Mouse (Mus musculus) hindlimb bud, embryonic 11.5 days (tissue): Measurements from ENCODE around the gene Gm17693.
"Not testable (repeated sequence)": the region's sequence is repeated elsewhere in the genome, so short reads cannot be mapped to it uniquely, and the experiment has no call there.

ENCODE experiments used
- DNase-seq: peaks from one replicate; pipeline ENCODE4 v3.0.0-alpha.2; 2012; ENCODE audit warnings: low read depth, low spot score; ENCODE audit errors: extremely low spot score

The Gm17693 gene

DNA sequence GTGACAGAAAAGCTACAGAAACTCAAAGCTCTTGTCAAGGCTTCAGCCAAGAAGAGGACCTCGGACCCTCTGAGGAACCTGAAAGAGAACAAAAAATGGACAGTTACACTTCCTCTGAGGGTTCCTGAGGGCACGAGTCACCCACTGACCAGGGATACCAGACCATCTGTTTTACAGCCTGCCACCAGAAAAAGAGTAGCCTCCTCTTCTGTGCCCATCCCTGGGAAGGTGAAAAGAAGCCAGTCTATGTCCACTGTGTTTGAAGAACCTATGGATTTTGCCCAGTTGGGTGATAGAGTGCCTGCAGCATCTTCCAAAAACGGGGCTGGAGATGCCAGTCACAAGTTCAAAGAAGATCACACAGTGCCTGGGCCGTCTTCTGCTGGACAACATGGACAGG, at the start of gene Gm17693:
Gene Gm17693 (plus strand): TSS at position 301 of the 400 bp plus-strand sequence.
- not testable (repeated sequence) for DNase-seq
